Mouse (Mus musculus) liver, embryonic 14.5 days (tissue): ENCODE data around the gene Gng2. TPM values are rescaled to one million over a fixed set of nuclear protein-coding genes. Genes with fewer than 3 reads are reported as not detected.

Experiments
- ATAC-seq: fragments of 200-750 bp; cut with Nextera tagmentation; 2 replicates; pipeline ENCODE4 v1.8.0; 2017; ENCODE audit warnings: moderate number of reproducible peaks, mild to moderate bottlenecking, moderate library complexity; ENCODE audit not compliant: insufficient read depth
- DNase-seq, 3 experiments: peaks; one replicate each; pipeline ENCODE4 v3.0.0-alpha.2; 2012 to 2013; ENCODE audit warnings: low read depth in 3 of 3, low spot score in 3 of 3
- H3K27ac ChIP-seq: fragments of 300-500 bp; sonication (generic); 2 replicates; pipeline ENCODE4 v1.5.1; 2014; ENCODE audit warnings: moderate library complexity, mild to moderate bottlenecking, control low read depth, inconsistent platforms
- H3K27me3 ChIP-seq: fragments of 300-500 bp; sonication (generic); 2 replicates; pipeline ENCODE4 v1.6.1; 2014; ENCODE audit warnings: mild to moderate bottlenecking, low read length, moderate library complexity; ENCODE audit not compliant: control insufficient read depth, insufficient read depth
- H3K36me3 ChIP-seq: fragments of 300-500 bp; sonication (generic); replicated peaks from 2 replicates; pipeline ENCODE4 v1.6.1; 2014; ENCODE audit warnings: low read depth; ENCODE audit not compliant: control insufficient read depth, insufficient read depth
- H3K4me1 ChIP-seq, 2 experiments: fragments of 200-500 bp in 1 of 2; fragments of 300-500 bp in 1 of 2; sonication (generic) in 1 of 2; replicated peaks; 2 replicates each; pipeline ENCODE4 v1.6.1; 2012 to 2014; ENCODE audit warnings: antibody characterized with exemption in 1 of 2, inconsistent platforms in 1 of 2, low read length in 1 of 2; ENCODE audit not compliant: control insufficient read depth in 2 of 2, insufficient read depth in 2 of 2
- H3K4me2 ChIP-seq: fragments of 300-500 bp; sonication (generic); 2 replicates; pipeline ENCODE4 v1.6.1; 2014; ENCODE audit warnings: low read depth, mild to moderate bottlenecking, control low read depth, moderate library complexity
- H3K4me3 ChIP-seq, 2 experiments: fragments of 200-500 bp in 1 of 2; fragments of 300-500 bp in 1 of 2; sonication (generic) in 1 of 2; 2 replicates each; pipeline ENCODE4 v1.5.1; 2012 to 2014; ENCODE audit warnings: low read depth in 2 of 2, low read length in 2 of 2, mild to moderate bottlenecking in 2 of 2, control low read depth in 1 of 2, inconsistent platforms in 1 of 2, moderate library complexity in 1 of 2; ENCODE audit not compliant: insufficient read depth in 1 of 2
- H3K9ac ChIP-seq: fragments of 300-500 bp; sonication (generic); replicated peaks from 2 replicates; pipeline ENCODE4 v1.6.1; 2014; ENCODE audit warnings: mild to moderate bottlenecking, control low read depth, moderate library complexity
- H3K9me3 ChIP-seq: fragments of 300-500 bp; sonication (generic); 2 replicates; pipeline ENCODE4 v1.6.1; 2016; ENCODE audit warnings: low read length, mixed read lengths; ENCODE audit not compliant: control insufficient read depth
- CTCF ChIP-seq: IDR thresholded peaks from 2 replicates; pipeline ENCODE4 v1.5.1; 2016; ENCODE audit warnings: antibody characterized with exemption, low read depth, control low read depth
- EP300 ChIP-seq: IDR thresholded peaks from 2 replicates; pipeline ENCODE4 v1.6.1; 2016; ENCODE audit warnings: antibody characterized with exemption, low read depth
- WGBS: fragments of 180-500 bp; shearing (Covaris S2); extraction: QIAGEN DNeasy Blood & Tissue Kit; methylation state at CpG from one replicate; pipeline ENCODE4 v1.1.7; 2014; ENCODE audit not compliant: insufficient replicate concordance; 5-methylcytosine and 5-hydroxymethylcytosine counted together
- polyA plus RNA-seq, 2 experiments: library from polyadenylated mRNA; depleted of rRNA in 1 of 2; stranded (reverse) in 1 of 2; unstranded in 1 of 2; fragments of >200 nt; fragmentation: Nextera tagmentation in 1 of 2; extraction: Ambion mirVana in 1 of 2; gene quantifications; 2 replicates each; pipeline versions ENCODE4 v1.2.1 to v1.2.3; 2012 to 2014

The Gng2 gene
- polyA plus RNA-seq, 2 experiments: 5.2 to 8.7 TPM

GRCm38 (mm10) chr14:19912891-19913290 is 64.5 kb downstream of the Gng2 start:
- Histone ChIP-seq H3K36me3 (no peaks in the 10 kb centered on the region), H3K4me2 (no peak overlapping the region), H3K27me3 (no peaks in the 10 kb centered on the region), H3K4me3 (no peak overlapping the region), H3K9ac (no peak overlapping the region), H3K27ac (no peak overlapping the region), H3K9me3 (no peaks in the 10 kb centered on the region), H3K4me1 (no peaks in the 10 kb centered on the region)
- DNase-seq (no peak), ATAC-seq (no peak)
- WGBS: 56% methylated on average over 3 of the region's 3 CpGs
- TF ChIP-seq EP300 (no peak), CTCF (no peak)

GRCm38 (mm10) chr14:19905615-19906014 is 71.8 kb downstream of the Gng2 start:
- Histone ChIP-seq H3K9ac (no peak overlapping the region), H3K4me3 (no peak overlapping the region), H3K27me3 (no peaks in the 10 kb centered on the region), H3K27ac (no peak overlapping the region), H3K4me1 (no peaks in the 10 kb centered on the region), H3K9me3 (no peaks in the 10 kb centered on the region), H3K4me2 (no peak overlapping the region), H3K36me3 (no peaks in the 10 kb centered on the region)
- TF ChIP-seq EP300 (no peak), CTCF (no peak)
- no peak for ATAC-seq
- 61% methylated on average over 5 of the region's 5 CpGs for WGBS
- no peak for DNase-seq

GRCm38 (mm10) chr14:19904821-19905220 is 72.6 kb downstream of the Gng2 start:
- WGBS: 59% methylated on average over 3 of the region's 3 CpGs

GRCm38 (mm10) chr14:19904031-19904430 is 73.4 kb downstream of the Gng2 start:
- WGBS: 27% methylated on average over 5 of the region's 5 CpGs
- H3K9ac ChIP-seq: no peak overlapping the region
- DNase-seq: no peak
- H3K4me3 ChIP-seq: no peak overlapping the region
- H3K27ac ChIP-seq: no peak overlapping the region
- no peaks in the 10 kb centered on the region for H3K4me1 ChIP-seq
- no peaks in the 10 kb centered on the region for H3K9me3 ChIP-seq
- H3K36me3 ChIP-seq: no peaks in the 10 kb centered on the region
- TF ChIP-seq EP300: no peak
- no peak for TF ChIP-seq CTCF
- H3K27me3 ChIP-seq: no peaks in the 10 kb centered on the region
- no peak overlapping the region for H3K4me2 ChIP-seq
- ATAC-seq: no peak

More at GRCm38 (mm10) chr14:19904821-19905220, 72.6 kb downstream of the Gng2 start:
- DNase-seq (no peak), ATAC-seq (no peak)
- Histone ChIP-seq H3K27ac (no peak overlapping the region), H3K4me3 (no peak overlapping the region), H3K36me3 (no peaks in the 10 kb centered on the region), H3K27me3 (no peaks in the 10 kb centered on the region), H3K4me1 (no peaks in the 10 kb centered on the region), H3K9ac (no peak overlapping the region), H3K9me3 (no peaks in the 10 kb centered on the region), H3K4me2 (no peak overlapping the region)
- TF ChIP-seq CTCF (no peak), EP300 (no peak)

- no peaks in the 10 kb centered on the region for H3K4me1 ChIP-seq
These were observed 76.9 kb downstream of the Gng2 start for GRCm38 (mm10) chr14:19900492-19900891.

More at GRCm38 (mm10) chr14:19900492-19900891, 76.9 kb downstream of the Gng2 start:
- Histone ChIP-seq H3K9me3 (no peaks in the 10 kb centered on the region), H3K27ac (no peak overlapping the region), H3K4me2 (no peak overlapping the region), H3K4me3 (no peak overlapping the region), H3K27me3 (no peaks in the 10 kb centered on the region), H3K36me3 (no peaks in the 10 kb centered on the region), H3K9ac (no peak overlapping the region)
- TF ChIP-seq EP300 (no peak), CTCF (no peak)
- no peak for ATAC-seq
- WGBS: 74% methylated on average over 4 of the region's 4 CpGs
- no peak for DNase-seq
